Mouse (Mus musculus) cortical plate, adult 2 months (tissue): ENCODE measurements around the gene Gpr75.

Experiments used
- CTCF ChIP-seq: fragments of 200-500 bp; IDR thresholded peaks from 2 replicates; pipeline ENCODE4 v1.5.1; 2011; ENCODE audit warnings: mild to moderate bottlenecking, control low read depth, low read length; ENCODE audit not compliant: insufficient read depth; ENCODE audit errors: extremely low read depth
- POLR2A ChIP-seq: fragments of 200-500 bp; IDR thresholded peaks from 2 replicates; pipeline ENCODE4 v1.6.1; 2011; ENCODE audit warnings: mild to moderate bottlenecking, low read length, control low read depth; ENCODE audit not compliant: insufficient read depth; ENCODE audit errors: extremely low read depth

- TF ChIP-seq CTCF (no peak), POLR2A (no peak)
These were observed 14.2 kb downstream of the Gpr75 start for GRCm38 (mm10) chr11:30899312-30899711.
